Mouse (Mus musculus) mouse embryonic stem cell (cell line): ENCODE data around the gene Col24a1.

Experiments
- in situ Hi-C, 2 experiments: fragments of 300-500 bp; cut with MboI; formaldehyde crosslinking; loops; 1 replicate in 1 of 2; 3 replicates in 1 of 2; pipeline ENCODE4 v1.14.3; 2019 to 2020; ENCODE audit warnings: low sequenced_read_pairs in 2 of 2, low pct_unique_long_range_greater_than_20kb in 1 of 2, mixed read lengths in 1 of 2; ENCODE audit not compliant: unreplicated experiment in 1 of 2

Gene Col24a1

GRCm38 (mm10) chr3:145591841-145592542 lies 299.7 kb downstream of the Col24a1 start:
- in situ Hi-C loops: loop anchor here in 1 of 2 experiments (25.0 kb wide), 1 partner anchor 180 kb away; no protein-coding TSS in a partner anchor

DNA sequence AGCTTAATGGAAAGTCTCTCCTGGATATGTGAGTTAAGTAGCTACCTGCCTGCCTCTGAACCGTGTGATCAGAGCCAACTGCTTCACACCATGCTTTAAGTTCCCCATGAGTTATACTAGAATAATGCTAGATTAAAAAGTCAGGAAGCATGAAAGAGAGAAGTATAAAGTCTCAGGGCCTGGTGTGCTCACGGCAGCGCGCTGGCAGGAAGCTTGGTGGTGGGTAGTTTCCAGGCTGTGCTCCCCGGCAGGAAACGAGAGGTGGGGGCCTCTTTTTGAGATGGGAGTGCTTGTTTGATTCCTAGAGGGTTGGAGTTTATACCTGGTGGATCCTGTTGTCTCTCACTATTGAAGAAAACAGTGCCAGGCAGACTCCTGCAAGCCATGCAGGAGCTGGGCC lies 303.1 kb downstream of the Col24a1 start:
- in situ Hi-C loops: loop anchor here in 1 of 2 experiments (25.0 kb wide), 1 partner anchor 183 kb away; no protein-coding TSS in a partner anchor

DNA sequence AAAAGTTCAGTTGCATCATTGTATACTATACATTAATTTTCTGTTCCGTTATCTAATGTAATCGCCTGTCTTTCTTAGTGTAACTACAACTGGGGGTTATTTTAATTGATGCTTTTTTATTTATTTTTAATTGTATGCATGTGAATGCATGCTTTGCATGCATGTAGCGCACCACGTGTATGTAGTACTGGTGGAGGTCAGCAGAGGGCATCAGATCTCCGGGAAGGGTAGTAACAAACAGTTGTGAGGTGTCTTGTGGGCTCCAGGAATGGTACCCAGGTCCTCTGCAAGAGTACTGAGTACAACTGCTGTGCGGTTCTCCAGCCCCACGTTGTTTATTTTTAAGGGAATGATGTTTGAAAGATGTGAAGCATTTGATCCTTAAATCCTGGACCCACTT lies 306.8 kb downstream of the Col24a1 start:
- in situ Hi-C loops: loop anchor here in 1 of 2 experiments (25.0 kb wide), 1 partner anchor 187 kb away; no protein-coding TSS in a partner anchor

DNA sequence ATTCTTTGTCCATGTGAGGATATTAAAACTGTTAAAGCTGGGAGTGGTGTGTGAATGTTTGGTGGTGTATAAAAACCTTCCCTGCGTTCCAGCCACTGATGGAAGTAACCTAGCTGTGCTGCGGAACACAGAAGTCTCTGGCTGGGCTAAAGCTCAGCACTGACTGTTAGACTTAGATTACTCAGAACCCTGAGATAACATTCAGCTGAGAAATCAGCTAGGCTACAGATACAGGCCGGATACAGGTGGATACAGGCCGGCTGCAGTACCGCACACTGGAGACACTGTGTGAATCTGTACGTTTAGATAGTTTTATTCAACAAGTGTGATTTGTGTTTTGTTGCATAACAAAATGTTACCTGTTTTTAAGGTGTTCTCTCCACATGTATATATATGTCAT lies 308.5 kb downstream of the Col24a1 start:
- in situ Hi-C loops: no loop called here

DNA sequence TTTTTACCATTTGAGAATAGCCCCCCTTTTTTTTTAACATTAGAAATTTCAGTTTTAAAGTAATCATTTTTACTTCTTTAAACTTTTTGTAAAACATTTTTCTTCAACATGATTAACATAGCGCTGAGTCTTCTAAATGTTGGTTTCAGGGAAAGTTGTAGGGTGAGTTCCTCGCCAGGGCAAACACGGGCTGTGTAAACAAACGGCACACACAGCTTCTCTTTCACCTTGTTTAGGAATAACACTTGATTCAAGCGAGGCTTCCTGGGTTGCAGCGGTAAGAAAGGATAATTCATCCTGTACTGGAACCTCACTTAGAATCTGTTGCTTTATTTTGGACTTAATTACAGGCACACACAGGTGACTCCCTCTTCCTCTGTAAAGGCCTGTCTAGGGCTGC lies 309.1 kb downstream of the Col24a1 start:
- in situ Hi-C loops: no loop called here
